Mouse (Mus musculus) brain, embryonic 14.5 days (tissue): ENCODE measurements around the gene Iqsec1.

Experiments used
- CTCF ChIP-seq: fragments of 200-500 bp; IDR thresholded peaks from 2 replicates; pipeline ENCODE4 v1.5.1; 2012; ENCODE audit warnings: inconsistent platforms, mild to moderate bottlenecking, moderate library complexity, borderline replicate concordance; ENCODE audit not compliant: insufficient read depth, insufficient read length; ENCODE audit errors: extremely low read depth
- POLR2A ChIP-seq: fragments of 200-500 bp; IDR thresholded peaks from 2 replicates; pipeline ENCODE4 v1.6.1; 2012; ENCODE audit warnings: mild to moderate bottlenecking, inconsistent platforms, borderline replicate concordance; ENCODE audit not compliant: poor library complexity, insufficient read depth, insufficient read length, severe bottlenecking; ENCODE audit errors: extremely low read depth

GRCm38 (mm10) chr6:90608186-90608585 is 380.3 kb downstream of the Iqsec1 start:
- TF ChIP-seq POLR2A = no peak
- peak; percentile 44; the same call in 1 of the 2 replicates for TF ChIP-seq CTCF
